Mouse (Mus musculus) layer of hippocampus, adult 9-10 months (tissue): ENCODE measurements around the gene Npr1.

Source experiments
- DNase-seq: peaks from one replicate; pipeline ENCODE4 v3.0.0; 2022; ENCODE audit warnings: low spot score

Npr1 gene

DNA sequence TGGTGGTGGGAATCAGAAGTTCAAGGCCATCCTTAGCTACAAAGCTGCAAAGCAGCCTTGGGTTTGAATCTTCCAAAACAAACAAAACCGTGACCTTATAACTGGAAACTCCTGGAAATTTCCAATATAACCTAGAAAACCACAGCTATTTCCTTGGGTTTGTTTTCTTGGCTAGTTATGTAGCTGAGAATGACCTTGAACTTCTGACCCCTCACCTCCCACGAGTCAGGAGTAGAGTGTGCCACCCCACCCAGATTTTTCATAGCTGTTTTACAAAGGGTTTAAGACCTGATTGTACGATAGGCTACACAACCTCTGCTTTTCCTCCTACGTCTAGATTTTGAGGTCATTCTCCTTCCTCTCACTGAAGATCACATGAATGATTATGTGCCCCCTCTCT, 28.5 kb downstream of the Npr1 start:
- no peak for DNase-seq

DNA sequence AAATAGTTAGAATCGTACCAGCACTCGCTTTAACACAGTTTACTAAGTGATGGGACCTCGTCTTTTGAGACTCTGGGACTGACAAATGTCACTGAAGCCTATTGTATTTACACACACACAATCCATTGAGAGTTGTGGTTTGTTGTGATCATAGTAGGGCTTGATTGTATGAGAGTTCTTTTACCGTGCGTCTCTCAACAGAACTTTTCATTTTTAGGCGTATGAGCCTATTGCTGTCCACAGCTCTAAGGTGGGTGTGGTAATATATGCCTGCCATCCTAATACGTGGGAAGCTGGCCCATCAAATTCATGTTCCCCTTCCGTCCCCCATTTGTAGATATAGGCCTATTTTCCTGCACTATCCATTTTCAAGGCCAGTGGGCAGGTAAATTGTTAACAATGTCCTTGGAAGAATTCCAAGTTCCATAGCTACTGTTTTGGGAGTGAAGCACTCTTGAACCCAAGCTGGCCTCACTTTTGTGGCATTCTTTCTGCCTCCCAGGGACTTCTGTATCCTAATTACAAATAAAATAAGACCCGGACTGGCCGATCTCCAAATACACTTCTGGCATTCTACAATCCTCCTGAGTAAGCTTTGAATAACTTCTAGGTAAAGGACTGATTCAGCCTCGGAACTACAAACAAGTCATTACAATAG, 31.5 kb downstream of the Npr1 start:
- no peak for DNase-seq

DNA sequence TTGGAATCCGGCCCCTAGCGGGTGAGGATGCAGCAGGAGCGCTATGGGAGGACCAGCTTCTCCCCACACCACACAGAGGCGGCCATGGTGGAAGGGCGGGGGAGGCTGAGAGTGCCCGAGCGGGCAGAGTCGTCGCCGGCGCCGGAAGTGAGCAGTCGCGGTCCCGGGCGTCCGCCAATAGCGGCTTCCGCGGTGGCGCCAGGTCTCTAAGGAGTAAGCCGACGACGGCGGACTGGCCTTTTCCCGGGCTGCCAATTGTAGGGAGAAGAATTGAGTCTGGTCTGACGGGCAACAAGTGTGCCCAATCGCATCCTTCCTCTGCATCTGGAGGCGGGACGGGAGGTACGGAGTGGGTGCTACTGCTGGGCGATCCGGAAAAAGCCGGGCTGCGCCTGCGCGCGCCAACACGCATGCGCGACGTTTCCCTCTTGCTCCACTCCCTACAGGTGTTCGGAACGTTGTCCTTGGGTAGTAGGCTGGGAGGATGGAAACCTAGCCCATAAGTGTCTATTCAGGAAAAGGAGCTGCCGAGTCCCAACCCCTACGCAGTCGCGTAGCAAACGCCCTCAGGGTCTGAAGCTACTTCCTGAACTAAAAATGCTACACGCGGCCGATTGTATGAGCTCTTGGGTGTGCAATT, 32.2 kb downstream of the Npr1 start, which contains the start of gene Ints3:
Ints3 (minus strand) TSS at position 242 of the 640 bp plus-strand sequence.
- peak; percentile 99 for DNase-seq

DNA sequence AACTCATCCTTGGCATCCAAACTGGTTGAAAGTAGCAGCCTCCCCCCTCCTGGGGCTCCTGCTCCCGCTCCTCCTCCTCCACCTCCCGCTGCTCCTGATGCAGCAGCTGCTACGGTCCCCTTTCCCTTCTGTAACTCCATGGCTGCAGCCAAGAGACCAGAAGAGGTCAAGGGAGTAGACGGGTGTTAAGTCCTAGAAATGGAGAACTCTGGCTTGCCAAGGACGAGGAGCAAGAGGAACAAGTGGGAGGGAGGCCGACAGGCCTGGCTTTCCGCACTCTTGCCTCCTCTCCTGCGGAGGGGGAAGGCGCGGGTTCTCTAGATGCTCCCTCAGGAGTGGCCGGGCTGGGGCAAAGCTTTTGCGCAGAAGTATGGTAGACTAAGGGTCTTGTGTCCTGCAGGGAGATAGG, 32.9 kb downstream of the Npr1 start:
- DNase-seq, result no peak

DNA sequence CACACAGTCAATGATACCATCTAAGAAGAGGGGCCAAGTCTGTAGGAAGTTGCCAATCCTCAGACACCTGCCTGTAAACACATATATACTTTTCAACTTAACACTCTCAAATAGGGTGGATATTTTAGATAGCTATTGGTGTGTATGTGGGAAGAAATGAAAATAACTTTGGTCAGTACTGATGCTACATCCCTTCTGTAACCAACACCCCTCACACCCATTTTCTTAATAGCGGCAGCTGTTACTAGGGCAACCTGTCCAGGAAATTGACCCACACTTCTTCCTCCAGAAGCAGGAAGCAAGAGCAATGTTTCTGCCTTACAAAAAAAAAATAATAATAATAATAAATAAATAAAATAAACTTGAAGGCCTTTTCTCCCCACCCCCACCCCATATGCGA, 33.3 kb downstream of the Npr1 start:
- DNase-seq, result no peak

DNA sequence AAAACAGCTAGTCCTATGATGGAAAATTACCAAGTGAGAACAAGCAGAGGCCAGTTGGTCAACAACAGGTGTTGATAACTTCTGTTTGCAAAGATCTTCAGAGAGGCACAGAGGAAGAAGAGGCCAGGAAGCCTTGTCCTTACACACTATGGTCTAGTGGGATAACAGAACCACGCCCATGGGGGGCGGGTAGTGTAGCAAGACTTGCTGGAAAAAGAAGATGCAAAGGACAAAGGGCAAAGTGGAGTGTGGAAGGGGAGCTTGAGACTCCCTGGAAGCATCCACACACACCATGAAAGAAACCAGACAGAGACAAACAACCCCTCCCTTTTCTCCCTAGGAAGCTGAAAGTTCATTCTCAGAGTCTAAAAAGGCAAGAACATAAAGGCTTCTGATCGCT, 36.1 kb downstream of the Npr1 start:
- no peak for DNase-seq

DNA sequence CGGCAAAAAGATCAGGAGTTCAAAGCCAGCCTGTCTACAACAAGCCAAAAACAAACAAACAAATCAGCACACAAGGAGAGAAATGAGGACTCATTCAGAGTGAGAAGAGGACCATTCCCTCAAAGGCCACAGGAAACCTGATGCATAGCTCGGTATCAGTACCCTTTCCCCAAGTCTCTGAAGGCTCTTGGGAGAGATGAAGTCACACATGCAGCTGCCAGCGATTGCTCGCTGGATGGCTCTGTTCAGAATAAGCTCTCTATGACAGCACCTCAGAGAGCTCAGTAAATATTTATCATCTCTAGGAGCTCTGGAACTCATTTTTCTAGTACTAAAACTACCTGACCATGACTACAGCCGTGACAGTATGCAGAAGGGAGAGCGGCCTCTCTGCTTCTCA, 37.5 kb downstream of the Npr1 start:
- DNase-seq, result no peak

DNA sequence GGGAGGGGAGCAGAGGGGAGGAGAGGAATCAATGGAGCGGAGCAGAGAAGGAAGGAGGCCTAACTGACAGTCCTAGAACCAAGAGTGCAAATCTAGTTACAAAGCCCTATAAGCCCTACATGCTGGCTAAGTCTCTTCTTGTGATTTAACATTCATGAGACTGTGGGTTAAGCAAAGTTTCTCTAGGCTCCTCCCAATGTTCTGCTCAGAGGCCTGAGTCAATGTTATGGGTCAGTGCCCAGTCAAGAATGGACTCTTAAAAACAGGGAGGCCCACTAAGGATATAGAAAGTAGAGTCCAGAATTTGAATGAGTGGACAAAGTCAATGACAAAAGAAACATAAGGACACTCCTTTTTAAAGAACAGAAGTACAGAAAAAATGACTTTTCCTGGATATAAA, 38.1 kb downstream of the Npr1 start:
- DNase-seq, result no peak

DNA sequence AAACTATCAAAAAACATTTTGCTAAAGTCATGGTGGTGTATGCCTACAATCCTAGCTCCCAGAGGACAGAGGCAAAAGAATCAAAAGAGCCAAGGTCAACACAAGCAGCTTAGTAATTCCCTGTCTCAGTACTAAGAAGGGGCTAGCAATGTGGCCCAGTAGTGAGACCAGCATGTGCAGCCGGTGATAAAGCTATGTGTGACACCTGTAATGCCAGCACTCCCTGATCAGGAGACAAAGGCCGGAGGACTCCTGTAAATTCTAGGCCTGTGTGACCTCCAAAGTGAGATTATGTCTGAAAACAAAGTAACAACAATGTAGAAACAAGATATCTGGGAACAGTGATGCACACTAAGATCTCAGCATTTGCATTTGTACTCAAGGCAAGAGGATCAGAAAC, 40.2 kb downstream of the Npr1 start:
- DNase-seq, result no peak

DNA sequence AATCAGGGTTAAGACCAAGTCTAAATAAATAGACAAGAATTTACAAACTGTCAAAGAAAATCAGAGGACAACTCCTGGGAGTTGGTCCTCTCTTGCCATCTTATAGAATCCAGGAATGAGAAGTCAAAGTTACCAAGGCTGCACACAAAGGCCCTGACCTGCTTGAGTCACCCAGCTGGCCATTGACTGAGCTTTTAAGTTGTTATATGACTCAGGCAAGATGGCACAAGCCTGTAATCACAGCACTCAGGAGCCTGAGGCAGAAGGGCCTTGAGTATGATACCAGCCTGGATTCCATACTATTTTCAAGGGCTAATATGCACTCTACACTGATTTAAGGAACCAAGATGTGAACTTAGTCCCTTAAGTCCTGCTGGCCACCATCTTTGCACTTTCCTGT, 42.1 kb downstream of the Npr1 start:
- DNase-seq, result no peak

DNA sequence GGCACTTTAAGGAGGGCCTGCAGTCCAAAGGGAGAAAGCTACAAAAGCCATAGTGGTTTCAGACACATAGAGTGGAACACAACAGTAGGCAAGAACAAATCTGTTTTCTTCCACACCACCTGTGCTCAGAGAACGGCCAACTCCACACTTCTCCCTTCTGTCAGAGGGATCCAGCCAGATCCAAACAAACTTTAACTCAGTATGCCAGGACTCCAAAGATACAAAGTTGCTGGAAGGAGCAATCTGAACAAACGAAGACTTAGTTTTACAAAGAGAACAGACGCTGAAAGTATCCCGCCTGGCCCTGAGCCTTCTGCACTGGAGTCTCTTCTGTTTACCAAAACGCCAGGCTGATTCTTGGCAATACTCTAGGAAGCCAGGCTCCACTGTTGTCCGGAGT, 45.0 kb downstream of the Npr1 start:
- DNase-seq, result no peak

DNA sequence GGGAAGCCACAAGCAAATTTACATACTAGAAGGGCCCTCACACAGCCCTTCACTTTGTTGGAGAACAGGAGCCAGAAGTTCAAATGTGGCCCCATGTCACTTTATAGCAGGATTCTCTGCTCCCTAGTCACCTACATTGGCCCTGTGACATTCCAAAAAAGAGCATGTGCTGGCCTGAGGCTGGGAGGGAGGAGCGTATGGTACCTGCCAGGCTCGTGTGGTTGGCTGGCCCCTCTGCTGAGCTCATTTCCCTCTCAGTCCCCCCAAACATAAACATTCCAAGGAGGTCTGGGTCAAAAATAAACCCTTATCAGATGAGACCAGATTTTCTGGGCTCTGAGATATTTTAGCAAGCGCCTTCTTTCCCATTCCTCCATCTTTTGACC, 52.7 kb downstream of the Npr1 start:
- DNase-seq, result no peak

DNA sequence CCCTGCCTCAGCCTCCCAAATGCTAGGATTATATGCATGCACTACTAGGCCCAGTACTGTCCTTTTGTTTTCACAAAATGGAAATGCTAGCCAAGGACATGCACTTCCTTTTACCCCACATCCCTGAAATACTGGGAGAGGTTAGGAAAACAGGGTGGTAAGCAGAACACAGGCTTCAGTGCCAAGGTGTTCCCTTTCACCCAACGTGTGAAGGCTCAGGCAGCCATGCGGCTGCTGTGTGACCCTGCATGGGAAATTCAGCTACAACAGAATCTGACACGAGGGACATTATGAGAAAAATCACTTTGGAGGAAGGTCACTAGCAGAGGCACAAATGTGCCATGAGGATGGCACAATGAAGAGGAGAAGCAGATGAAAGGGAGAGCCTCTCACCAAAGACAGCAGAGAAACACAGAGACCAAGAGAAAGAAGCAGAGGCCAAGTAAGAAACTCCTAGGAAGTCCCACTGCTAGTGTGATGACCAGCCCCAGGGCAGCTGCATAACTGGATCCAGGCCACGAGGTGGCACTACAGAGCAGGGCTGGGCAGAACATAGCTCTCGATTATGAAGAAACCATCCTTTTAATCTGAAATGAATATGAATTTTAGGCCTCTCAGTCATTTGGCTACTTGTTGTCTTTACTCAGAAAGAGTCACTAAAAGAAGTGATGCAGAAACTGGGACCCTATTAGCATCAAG, 53.2 kb downstream of the Npr1 start:
- DNase-seq, result no peak

DNA sequence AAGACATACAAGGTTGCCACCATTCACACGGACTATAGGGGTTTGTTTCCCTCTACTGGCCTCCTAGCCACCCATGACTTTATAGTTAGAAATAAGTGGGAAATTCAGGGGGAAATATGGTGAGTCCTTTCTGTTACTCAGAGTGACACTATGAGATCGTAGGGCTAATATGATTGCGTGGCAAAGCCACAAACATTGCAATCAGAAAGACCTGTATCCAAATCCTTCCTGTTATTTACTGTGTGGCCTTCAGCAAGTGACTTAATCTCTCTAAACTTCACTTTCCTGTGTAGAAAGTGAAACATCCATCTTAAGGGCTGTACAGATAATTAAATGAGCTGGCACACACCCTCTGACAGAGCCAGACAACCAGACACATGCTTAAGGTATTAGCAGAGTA, 56.9 kb downstream of the Npr1 start:
- no peak for DNase-seq

DNA sequence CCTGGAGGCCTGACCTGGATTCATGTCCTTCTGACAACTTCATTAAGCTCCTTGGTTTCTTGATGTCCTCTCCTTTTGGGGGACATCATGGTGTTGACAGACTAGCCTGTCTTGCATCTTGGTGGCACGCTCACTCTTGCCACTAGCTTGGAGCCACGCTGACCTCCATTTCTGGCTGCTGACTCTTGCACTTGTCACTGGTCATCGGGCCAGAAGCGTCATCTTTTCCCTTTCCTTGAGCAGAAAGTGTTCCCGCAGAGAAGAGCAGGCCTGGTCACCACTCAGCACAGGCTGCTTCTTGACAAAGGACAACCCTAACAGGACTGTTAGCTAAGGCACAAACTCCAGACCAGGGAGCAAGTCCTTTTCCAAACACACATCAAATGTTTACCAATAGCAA, 59.3 kb downstream of the Npr1 start:
- DNase-seq, result no peak

DNA sequence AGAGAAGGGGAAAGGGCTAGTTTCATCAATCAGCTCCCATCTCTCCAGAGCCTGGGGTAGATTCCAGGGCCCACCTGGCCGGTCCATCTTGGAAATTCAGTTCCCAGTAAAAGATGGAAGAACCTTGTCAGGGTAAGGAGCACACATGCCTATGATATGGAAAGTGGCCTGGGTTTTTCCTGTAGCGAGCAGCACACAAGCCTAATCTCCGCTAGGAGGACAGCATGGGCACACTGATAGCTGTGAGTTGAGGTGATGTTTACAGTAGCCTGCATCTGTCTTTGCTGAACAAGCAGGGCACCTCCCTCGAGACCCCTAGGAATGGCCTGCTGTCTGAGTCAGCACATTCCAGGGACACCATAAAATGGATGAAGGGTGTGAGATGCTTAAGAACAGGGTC, 61.1 kb downstream of the Npr1 start:
- DNase-seq, result no peak

DNA sequence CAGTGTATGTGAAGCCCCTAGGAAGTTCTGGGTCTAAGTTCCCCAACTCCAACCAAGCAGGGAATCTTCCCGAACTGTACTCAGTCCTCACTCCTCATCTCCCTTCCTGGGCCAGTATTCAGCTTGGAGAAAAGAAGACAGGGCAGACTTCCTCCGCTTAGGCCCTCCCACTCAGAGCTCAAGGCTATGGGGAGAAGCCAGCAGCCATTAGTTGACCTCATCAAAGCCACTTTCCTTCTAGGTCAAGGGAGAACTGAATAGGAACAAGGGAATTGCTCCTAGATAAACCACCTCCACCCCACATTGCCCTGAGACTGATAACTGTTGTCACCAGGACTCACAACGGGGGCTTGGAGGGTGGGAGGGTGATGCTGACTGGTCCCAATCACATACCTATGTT, 61.5 kb downstream of the Npr1 start:
- no peak for DNase-seq

DNA sequence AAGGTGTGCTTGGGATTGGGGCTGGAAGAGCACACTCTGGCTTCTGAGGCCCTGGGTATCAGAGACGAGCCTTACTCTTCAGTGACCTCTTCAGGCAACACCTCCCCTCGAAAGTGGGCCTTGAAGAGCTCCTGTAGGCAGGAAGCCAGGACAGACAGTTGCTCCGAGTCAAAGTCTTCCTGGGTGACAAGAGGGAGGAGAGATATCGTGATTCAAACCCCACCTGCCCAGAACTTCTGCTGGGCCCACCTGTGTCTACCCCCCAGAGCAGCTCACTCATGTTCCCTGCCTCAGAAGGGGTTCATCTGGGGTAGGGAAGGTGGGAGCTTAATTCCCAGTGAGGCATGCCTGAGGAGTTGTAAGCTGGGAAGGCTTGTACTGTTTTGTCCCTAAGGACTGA, 64.7 kb downstream of the Npr1 start:
- DNase-seq, result no peak
